Mouse (Mus musculus) lung, postnatal 0 days (tissue): Measurements from ENCODE around the gene Sike1. TPM values are rescaled to one million over a fixed set of nuclear protein-coding genes. Genes with fewer than 3 reads are reported as not detected.

Source experiments
- ATAC-seq: fragments of 200-750 bp; cut with Nextera tagmentation; 2 replicates; pipeline ENCODE4 v1.8.0; 2017; ENCODE audit warnings: moderate library complexity
- DNase-seq: peaks from one replicate; pipeline ENCODE4 v3.0.0-alpha.2; 2016; ENCODE audit warnings: low spot score
- H3K27ac ChIP-seq: fragments of 300-500 bp; sonication (generic); 2 replicates; pipeline ENCODE4 v1.5.1; 2014; ENCODE audit warnings: antibody characterized with exemption, mild to moderate bottlenecking, low read length, mixed read lengths
- H3K27me3 ChIP-seq: fragments of 300-500 bp; sonication (generic); replicated peaks from 2 replicates; pipeline ENCODE4 v1.6.1; 2014; ENCODE audit warnings: low read length, mixed read lengths; ENCODE audit not compliant: insufficient read depth
- H3K36me3 ChIP-seq: fragments of 300-500 bp; sonication (generic); 2 replicates; pipeline ENCODE4 v1.6.1; 2014; ENCODE audit warnings: low read length, mixed read lengths; ENCODE audit not compliant: insufficient read depth
- H3K4me1 ChIP-seq: fragments of 300-500 bp; sonication (generic); 2 replicates; pipeline ENCODE4 v1.6.1; 2014; ENCODE audit warnings: antibody characterized with exemption, low read depth, low read length, mixed read lengths; ENCODE audit not compliant: insufficient read depth
- H3K4me2 ChIP-seq: fragments of 300-500 bp; sonication (generic); replicated peaks from 2 replicates; pipeline ENCODE4 v1.6.1; 2014; ENCODE audit warnings: low read depth, mild to moderate bottlenecking, low read length, moderate library complexity, mixed read lengths
- H3K4me3 ChIP-seq: fragments of 300-500 bp; sonication (generic); 2 replicates; pipeline ENCODE4 v1.5.1; 2014; ENCODE audit warnings: low read depth, low read length
- H3K9ac ChIP-seq: fragments of 300-500 bp; sonication (generic); replicated peaks from 2 replicates; pipeline ENCODE4 v1.6.1; 2014; ENCODE audit warnings: low read depth, mild to moderate bottlenecking
- H3K9me3 ChIP-seq: fragments of 300-500 bp; sonication (generic); 2 replicates; pipeline ENCODE4 v1.6.1; 2016; ENCODE audit warnings: low read length, mixed read lengths
- CTCF ChIP-seq: IDR thresholded peaks from 2 replicates; pipeline ENCODE4 v1.5.1; 2016; ENCODE audit warnings: antibody characterized with exemption, mild to moderate bottlenecking
- EP300 ChIP-seq: IDR thresholded peaks from 2 replicates; pipeline ENCODE4 v1.6.1; 2016; ENCODE audit warnings: antibody characterized with exemption, mild to moderate bottlenecking, control low read depth
- WGBS: fragments of 180-500 bp; shearing (Covaris S2); extraction: QIAGEN DNeasy Blood & Tissue Kit; methylation state at CpG from one replicate; pipeline ENCODE4 v1.1.7; 2014; 5-methylcytosine and 5-hydroxymethylcytosine counted together
- polyA plus RNA-seq: library from polyadenylated mRNA; unstranded; fragments of >200 nt; fragmentation: Nextera tagmentation; extraction: Ambion mirVana; gene quantifications from 2 replicates; pipeline ENCODE4 v1.2.1, GENCODE M21; 2015

Gene Sike1
- 56.3 and 66.6 TPM in 2 replicates for polyA plus RNA-seq

- peak within 1 kb of the TSS; percentile 73 for H3K9ac ChIP-seq
- peak within 1 kb of the TSS; percentile 60 for H3K4me2 ChIP-seq
- ATAC-seq (peak; percentile 98), DNase-seq (peak; percentile 97)
- H3K36me3 ChIP-seq = peaks cover 23% of the 10 kb centered on the region
- peak within 1 kb of the TSS; percentile 75 for H3K4me3 ChIP-seq
- no peaks in the 10 kb centered on the region for H3K27me3 ChIP-seq
- WGBS = under 1% methylated on average over 52 of the region's 60 CpGs
- TF ChIP-seq CTCF = 0 out of 2 replicates have a peak, but pooled peaks have one; percentile 6
- peak; percentile 74 for TF ChIP-seq EP300
- peak within 1 kb of the TSS; percentile 97 for H3K27ac ChIP-seq
- H3K4me1 ChIP-seq = peaks cover 3% of the 10 kb centered on the region
- H3K9me3 ChIP-seq = no peaks in the 10 kb centered on the region
Measured at GRCm38 (mm10) chr3:102995605-102996321, at the start of gene Sike1. Sike1 (plus strand) TSS chr3:102995708.

GRCm38 (mm10) chr3:102946312-102946711 lies 49.2 kb upstream of the Sike1 start:
- no peak overlapping the region for H3K4me3 ChIP-seq
- no peak overlapping the region for H3K9ac ChIP-seq
- no peaks in the 10 kb centered on the region for H3K36me3 ChIP-seq
- H3K4me2 ChIP-seq = peak overlapping the region; percentile 17; the same call in 1 of the 2 replicates
- TF ChIP-seq CTCF (no peak), EP300 (no peak)
- H3K9me3 ChIP-seq = no peaks in the 10 kb centered on the region
- no peaks in the 10 kb centered on the region for H3K4me1 ChIP-seq
- H3K27me3 ChIP-seq = no peaks in the 10 kb centered on the region
- DNase-seq = peak; percentile 62
- H3K27ac ChIP-seq = no peak overlapping the region
- WGBS = 57% methylated on average over 3 of the region's 3 CpGs
- peak; percentile 76 for ATAC-seq

GRCm38 (mm10) chr3:102946861-102947260 lies 48.6 kb upstream of the Sike1 start:
- no peak for TF ChIP-seq CTCF
- no peak for TF ChIP-seq EP300

GRCm38 (mm10) chr3:102954476-102954875 lies 41.0 kb upstream of the Sike1 start:
- Histone ChIP-seq H3K4me3 (no peak overlapping the region), H3K9me3 (no peaks in the 10 kb centered on the region), H3K27me3 (no peaks in the 10 kb centered on the region), H3K4me1 (no peaks in the 10 kb centered on the region), H3K9ac (no peak overlapping the region), H3K4me2 (no peak overlapping the region), H3K27ac (no peak overlapping the region), H3K36me3 (no peaks in the 10 kb centered on the region)
- whole genome bisulfite sequencing = 66% methylated on average over 12 of the region's 12 CpGs
- ATAC-seq (peak; percentile 75), DNase-seq (peak; percentile 18)
- peak; percentile 84 for TF ChIP-seq EP300
- TF ChIP-seq CTCF = no peak

More at GRCm38 (mm10) chr3:102946861-102947260, 48.6 kb upstream of the Sike1 start:
- H3K27ac ChIP-seq = no peak overlapping the region
- H3K4me2 ChIP-seq = peak overlapping the region; percentile 17; the same call in 1 of the 2 replicates
- H3K4me3 ChIP-seq = no peak overlapping the region
- DNase-seq = peak; percentile 8
- no peaks in the 10 kb centered on the region for H3K4me1 ChIP-seq
- H3K9ac ChIP-seq = no peak overlapping the region
- WGBS = 37% methylated on average over 5 of the region's 5 CpGs
- peak; percentile 48 for ATAC-seq
- no peaks in the 10 kb centered on the region for H3K36me3 ChIP-seq
- H3K27me3 ChIP-seq = no peaks in the 10 kb centered on the region
- no peaks in the 10 kb centered on the region for H3K9me3 ChIP-seq

- TF ChIP-seq CTCF = no peak
- no peak for TF ChIP-seq EP300
- Histone ChIP-seq H3K9me3 (no peaks in the 10 kb centered on the region), H3K27me3 (no peaks in the 10 kb centered on the region), H3K4me2 (no peak overlapping the region), H3K4me3 (no peak overlapping the region), H3K9ac (no peak overlapping the region), H3K4me1 (no peaks in the 10 kb centered on the region), H3K36me3 (no peaks in the 10 kb centered on the region), H3K27ac (no peak overlapping the region)
- ATAC-seq (no peak), DNase-seq (no peak)
- WGBS = 90% methylated on average over 3 of the region's 3 CpGs
Measured at GRCm38 (mm10) chr3:102955143-102955542, 40.4 kb upstream of the Sike1 start.

- 43% methylated on average over 3 of the region's 3 CpGs for WGBS
- ATAC-seq (peak; percentile 26; the same call in 1 of the 2 replicates), DNase-seq (peak; percentile 14)
- TF ChIP-seq EP300 (0 out of 2 replicates have a peak, but pooled peaks have one; percentile 15), CTCF (no peak)
- Histone ChIP-seq H3K36me3 (no peaks in the 10 kb centered on the region), H3K4me2 (no peak overlapping the region), H3K27ac (no peak overlapping the region), H3K4me3 (no peak overlapping the region), H3K27me3 (no peaks in the 10 kb centered on the region), H3K9ac (no peak overlapping the region), H3K9me3 (no peaks in the 10 kb centered on the region), H3K4me1 (no peaks in the 10 kb centered on the region)
Measured at GRCm38 (mm10) chr3:102955596-102955995, 39.9 kb upstream of the Sike1 start.
